Mouse (Mus musculus): ENCODE data around the gene Caly. TPM values are rescaled to one million over a fixed set of nuclear protein-coding genes. Genes with fewer than 3 reads are reported as not detected.

The Caly gene
- polyA plus RNA-seq, 1 experiment: not detected

- 59% methylated on average over 3 of the region's 3 CpGs for WGBS
- Histone ChIP-seq H3K4me3 (replicated peaks; ENCODE audit: control insufficient read depth, low read depth, low read length) (no peak overlapping the region), H3K27ac (ENCODE audit: control insufficient read depth, insufficient read depth, low read depth, low read length, poor library complexity) (no peak overlapping the region), H3K4me1 (ENCODE audit: control insufficient read depth, insufficient read depth, low read length) (no peaks in the 10 kb centered on the region; the same call in 1 of the 2 replicates)
- TF ChIP-seq CTCF (IDR thresholded peaks at IDR 0.05; ENCODE audit: control insufficient read depth, insufficient read depth, low read length): no peak
- no peak for TF ChIP-seq POLR2A (IDR thresholded peaks at IDR 0.05; ENCODE audit: borderline replicate concordance, control insufficient read depth, low read depth, low read length)
Observed at GRCm38 (mm10) chr7:140042728-140043127, 39.6 kb downstream of the Caly start.

- Histone ChIP-seq H3K4me1 (ENCODE audit: control insufficient read depth, insufficient read depth, low read length) (no peaks in the 10 kb centered on the region), H3K4me3 (replicated peaks; ENCODE audit: control insufficient read depth, low read depth, low read length) (no peak overlapping the region)
- 70% methylated on average over 3 of the region's 3 CpGs for WGBS
Observed at GRCm38 (mm10) chr7:140037171-140037555, 45.2 kb downstream of the Caly start.

GRCm38 (mm10) chr7:140036281-140037170 lies 45.8 kb downstream of the Caly start, which contains the start of the genes Zfp511 and Tubgcp2:
Gene Zfp511, plus strand, starts transcription at chr7:140036391.
Gene Tubgcp2, minus strand, starts transcription at chr7:140036669.
- peak within 1 kb of the TSS; percentile 80 for H3K4me3 ChIP-seq (replicated peaks; ENCODE audit: control insufficient read depth, low read depth, low read length)
- no peaks in the 10 kb centered on the region for H3K4me1 ChIP-seq (ENCODE audit: control insufficient read depth, insufficient read depth, low read length)
- H3K27ac ChIP-seq (ENCODE audit: control insufficient read depth, insufficient read depth, low read depth, low read length, poor library complexity): peak within 1 kb of the TSS; percentile 81
- TF ChIP-seq POLR2A (IDR thresholded peaks at IDR 0.05; ENCODE audit: borderline replicate concordance, control insufficient read depth, low read depth, low read length) (peak; percentile 59; the same call in 1 of the 2 replicates), CTCF (IDR thresholded peaks at IDR 0.05; ENCODE audit: control insufficient read depth, insufficient read depth, low read length) (no peak)
- WGBS: 2% methylated on average over 69 of the region's 69 CpGs

More at GRCm38 (mm10) chr7:140037171-140037555, 45.2 kb downstream of the Caly start:
- no peak overlapping the region for H3K27ac ChIP-seq (ENCODE audit: control insufficient read depth, insufficient read depth, low read depth, low read length, poor library complexity)
- no peak for TF ChIP-seq POLR2A (IDR thresholded peaks at IDR 0.05; ENCODE audit: borderline replicate concordance, control insufficient read depth, low read depth, low read length)
- no peak for TF ChIP-seq CTCF (IDR thresholded peaks at IDR 0.05; ENCODE audit: control insufficient read depth, insufficient read depth, low read length)

DNA sequence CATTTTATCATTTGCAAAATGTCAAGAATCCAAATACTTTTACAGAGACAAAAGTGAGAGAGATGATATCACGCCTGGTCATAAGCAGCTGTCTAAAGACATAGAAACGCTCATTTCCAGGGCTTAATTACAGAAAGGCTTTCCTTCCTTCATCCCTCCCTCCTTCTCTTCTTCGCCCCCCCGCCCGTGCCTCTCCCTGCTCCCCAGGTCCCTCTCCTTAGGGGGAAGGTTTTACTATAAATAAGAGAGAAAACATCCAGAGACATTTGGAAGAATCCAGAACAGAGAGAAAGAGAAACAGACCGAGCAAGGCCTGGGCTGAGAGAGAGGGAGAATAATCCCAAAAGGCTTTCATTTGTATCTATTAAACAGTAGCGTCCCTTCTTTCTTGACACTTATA lies 46.9 kb downstream of the Caly start:
- 9% methylated on average over 7 of the region's 7 CpGs for WGBS
- no peak overlapping the region for H3K27ac ChIP-seq (ENCODE audit: control insufficient read depth, insufficient read depth, low read depth, low read length, poor library complexity)
- H3K4me1 ChIP-seq (ENCODE audit: control insufficient read depth, insufficient read depth, low read length): no peaks in the 10 kb centered on the region
- H3K4me3 ChIP-seq (replicated peaks; ENCODE audit: control insufficient read depth, low read depth, low read length): peak overlapping the region; percentile 80
- no peak for TF ChIP-seq POLR2A (IDR thresholded peaks at IDR 0.05; ENCODE audit: borderline replicate concordance, control insufficient read depth, low read depth, low read length)
- TF ChIP-seq CTCF (IDR thresholded peaks at IDR 0.05; ENCODE audit: control insufficient read depth, insufficient read depth, low read length): no peak

GRCm38 (mm10) chr7:140033386-140033785 lies 49.0 kb downstream of the Caly start:
- Histone ChIP-seq H3K27ac (ENCODE audit: control insufficient read depth, insufficient read depth, low read depth, low read length, poor library complexity) (no peak overlapping the region), H3K4me1 (ENCODE audit: control insufficient read depth, insufficient read depth, low read length) (no peaks in the 10 kb centered on the region), H3K4me3 (replicated peaks; ENCODE audit: control insufficient read depth, low read depth, low read length) (no peak overlapping the region)
- 94% methylated on average over 9 of the region's 9 CpGs for WGBS
- TF ChIP-seq POLR2A (IDR thresholded peaks at IDR 0.05; ENCODE audit: borderline replicate concordance, control insufficient read depth, low read depth, low read length): no peak
- no peak for TF ChIP-seq CTCF (IDR thresholded peaks at IDR 0.05; ENCODE audit: control insufficient read depth, insufficient read depth, low read length)

DNA sequence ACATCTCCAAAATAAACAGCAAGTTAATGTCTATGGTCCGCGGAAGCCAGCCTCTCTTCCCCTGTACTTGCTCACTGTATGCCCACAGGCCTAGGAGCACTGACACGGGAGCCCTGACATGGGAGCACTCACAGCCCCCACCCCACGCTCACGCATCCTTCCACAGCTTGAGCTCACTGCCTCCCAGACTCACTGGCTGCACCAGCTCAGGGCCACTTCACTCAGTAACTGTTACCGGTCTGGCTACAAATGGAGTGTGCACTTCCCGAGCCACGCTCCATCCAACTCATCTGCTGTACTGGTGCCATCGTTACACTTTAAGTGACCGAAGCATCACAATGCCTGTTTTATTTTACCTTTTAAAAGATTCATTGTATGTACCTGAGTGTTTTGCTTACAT lies 50.0 kb downstream of the Caly start:
- TF ChIP-seq CTCF (IDR thresholded peaks at IDR 0.05; ENCODE audit: control insufficient read depth, insufficient read depth, low read length): no peak
- TF ChIP-seq POLR2A (IDR thresholded peaks at IDR 0.05; ENCODE audit: borderline replicate concordance, control insufficient read depth, low read depth, low read length): no peak
- H3K4me3 ChIP-seq (replicated peaks; ENCODE audit: control insufficient read depth, low read depth, low read length): no peak overlapping the region
- no peaks in the 10 kb centered on the region for H3K4me1 ChIP-seq (ENCODE audit: control insufficient read depth, insufficient read depth, low read length)
- WGBS: 93% methylated on average over 10 of the region's 10 CpGs
- H3K27ac ChIP-seq (ENCODE audit: control insufficient read depth, insufficient read depth, low read depth, low read length, poor library complexity): no peak overlapping the region

DNA sequence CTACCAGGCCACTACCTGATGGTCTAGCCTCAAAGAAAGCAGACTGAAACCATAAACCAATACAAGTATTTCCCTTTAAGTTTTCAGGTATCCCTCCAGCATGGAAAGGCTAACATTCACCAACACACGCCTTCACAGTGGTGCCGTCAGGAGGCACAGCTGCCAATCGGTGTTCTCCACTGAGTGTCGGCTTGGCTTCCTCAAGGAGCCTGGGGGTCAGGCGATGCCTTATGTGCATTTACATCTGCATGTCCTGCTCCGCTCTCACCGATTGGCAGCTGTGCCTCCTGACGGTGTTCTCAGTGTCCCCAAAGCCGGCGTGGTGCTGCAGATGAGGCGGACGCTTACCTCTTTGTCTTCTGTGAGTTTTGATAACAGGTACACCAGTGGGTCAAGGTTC lies 50.6 kb downstream of the Caly start:
- no peak for TF ChIP-seq CTCF (IDR thresholded peaks at IDR 0.05; ENCODE audit: control insufficient read depth, insufficient read depth, low read length)
- TF ChIP-seq POLR2A (IDR thresholded peaks at IDR 0.05; ENCODE audit: borderline replicate concordance, control insufficient read depth, low read depth, low read length): no peak
- H3K4me1 ChIP-seq (ENCODE audit: control insufficient read depth, insufficient read depth, low read length): no peaks in the 10 kb centered on the region
- H3K27ac ChIP-seq (ENCODE audit: control insufficient read depth, insufficient read depth, low read depth, low read length, poor library complexity): no peak overlapping the region
- 94% methylated on average over 12 of the region's 12 CpGs for WGBS
- H3K4me3 ChIP-seq (replicated peaks; ENCODE audit: control insufficient read depth, low read depth, low read length): no peak overlapping the region

Other genes with a start within 250 kb of the Caly start
- gene Adgra1, start 248.4 kb downstream of the Caly start, polyA plus RNA-seq (2011; ENCODE audit: insufficient read depth, insufficient read length, low replicate concordance, missing spikeins): not detected in 2 replicates
- gene Kndc1, start 187.9 kb downstream of the Caly start, polyA plus RNA-seq (2011; ENCODE audit: insufficient read depth, insufficient read length, low replicate concordance, missing spikeins): not detected in 2 replicates
- 13.7 TPM in 1 of 2 replicates, not detected in the other for gene Utf1, start 138.8 kb downstream of the Caly start, polyA plus RNA-seq (2011; ENCODE audit: insufficient read depth, insufficient read length, low replicate concordance, missing spikeins)
- not detected in 2 replicates for gene 6430531B16Rik, start 103.8 kb downstream of the Caly start, polyA plus RNA-seq (2011; ENCODE audit: insufficient read depth, insufficient read length, low replicate concordance, missing spikeins)
- 17.9 and 55.1 TPM in 2 replicates for gene Adam8, start 90.0 kb downstream of the Caly start, polyA plus RNA-seq (2011; ENCODE audit: insufficient read depth, insufficient read length, low replicate concordance, missing spikeins)
- gene Zfp511, start 46.2 kb downstream of the Caly start, polyA plus RNA-seq (2011; ENCODE audit: insufficient read depth, insufficient read length, low replicate concordance, missing spikeins): 10.4 and 27.2 TPM in 2 replicates
- 16.7 and 17.5 TPM in 2 replicates for gene Tubgcp2, start 45.9 kb downstream of the Caly start, polyA plus RNA-seq (2011; ENCODE audit: insufficient read depth, insufficient read length, low replicate concordance, missing spikeins)
- not detected in 2 replicates for gene Msx3, start 33.5 kb downstream of the Caly start, polyA plus RNA-seq (2011; ENCODE audit: insufficient read depth, insufficient read length, low replicate concordance, missing spikeins)
- gene Prap1, start 10.8 kb upstream of the Caly start, polyA plus RNA-seq (2011; ENCODE audit: insufficient read depth, insufficient read length, low replicate concordance, missing spikeins): not detected in 2 replicates
- gene Fuom, start 19.9 kb upstream of the Caly start, polyA plus RNA-seq (2011; ENCODE audit: insufficient read depth, insufficient read length, low replicate concordance, missing spikeins): 11.3 and 18.7 TPM in 2 replicates
- gene Paox, start 33.3 kb upstream of the Caly start, polyA plus RNA-seq (2011; ENCODE audit: insufficient read depth, insufficient read length, low replicate concordance, missing spikeins): 9.4 and 11.6 TPM in 2 replicates
- gene Echs1, start 33.9 kb upstream of the Caly start, polyA plus RNA-seq (2011; ENCODE audit: insufficient read depth, insufficient read length, low replicate concordance, missing spikeins): 15.5 and 25.8 TPM in 2 replicates
- 16.8 and 20.2 TPM in 2 replicates for gene Mtg1, start 55.0 kb upstream of the Caly start, polyA plus RNA-seq (2011; ENCODE audit: insufficient read depth, insufficient read length, low replicate concordance, missing spikeins)
- not detected in 2 replicates for gene Sprn, start 72.3 kb upstream of the Caly start, polyA plus RNA-seq (2011; ENCODE audit: insufficient read depth, insufficient read length, low replicate concordance, missing spikeins)
- not detected in 2 replicates for gene Olfr522, start 82.2 kb upstream of the Caly start, polyA plus RNA-seq (2011; ENCODE audit: insufficient read depth, insufficient read length, low replicate concordance, missing spikeins)
- not detected in 2 replicates for gene Olfr523, start 90.7 kb upstream of the Caly start, polyA plus RNA-seq (2011; ENCODE audit: insufficient read depth, insufficient read length, low replicate concordance, missing spikeins)
- gene Olfr524, start 123.4 kb upstream of the Caly start, polyA plus RNA-seq (2011; ENCODE audit: insufficient read depth, insufficient read length, low replicate concordance, missing spikeins): not detected in 2 replicates
- gene Cd163l1, start 135.7 kb upstream of the Caly start, polyA plus RNA-seq (2011; ENCODE audit: insufficient read depth, insufficient read length, low replicate concordance, missing spikeins): 0.31 and 0.82 TPM in 2 replicates
- 0.47 and 1.2 TPM in 2 replicates for gene 5830411N06Rik, start 164.7 kb upstream of the Caly start, polyA plus RNA-seq (2011; ENCODE audit: insufficient read depth, insufficient read length, low replicate concordance, missing spikeins)
- not detected in 2 replicates for gene Olfr525, start 238.3 kb upstream of the Caly start, polyA plus RNA-seq (2011; ENCODE audit: insufficient read depth, insufficient read length, low replicate concordance, missing spikeins)

Measured in bone marrow, adult 2 months (tissue).